ENCODE assay signal across 8 mouse cellular contexts in the genomic region with DNA sequence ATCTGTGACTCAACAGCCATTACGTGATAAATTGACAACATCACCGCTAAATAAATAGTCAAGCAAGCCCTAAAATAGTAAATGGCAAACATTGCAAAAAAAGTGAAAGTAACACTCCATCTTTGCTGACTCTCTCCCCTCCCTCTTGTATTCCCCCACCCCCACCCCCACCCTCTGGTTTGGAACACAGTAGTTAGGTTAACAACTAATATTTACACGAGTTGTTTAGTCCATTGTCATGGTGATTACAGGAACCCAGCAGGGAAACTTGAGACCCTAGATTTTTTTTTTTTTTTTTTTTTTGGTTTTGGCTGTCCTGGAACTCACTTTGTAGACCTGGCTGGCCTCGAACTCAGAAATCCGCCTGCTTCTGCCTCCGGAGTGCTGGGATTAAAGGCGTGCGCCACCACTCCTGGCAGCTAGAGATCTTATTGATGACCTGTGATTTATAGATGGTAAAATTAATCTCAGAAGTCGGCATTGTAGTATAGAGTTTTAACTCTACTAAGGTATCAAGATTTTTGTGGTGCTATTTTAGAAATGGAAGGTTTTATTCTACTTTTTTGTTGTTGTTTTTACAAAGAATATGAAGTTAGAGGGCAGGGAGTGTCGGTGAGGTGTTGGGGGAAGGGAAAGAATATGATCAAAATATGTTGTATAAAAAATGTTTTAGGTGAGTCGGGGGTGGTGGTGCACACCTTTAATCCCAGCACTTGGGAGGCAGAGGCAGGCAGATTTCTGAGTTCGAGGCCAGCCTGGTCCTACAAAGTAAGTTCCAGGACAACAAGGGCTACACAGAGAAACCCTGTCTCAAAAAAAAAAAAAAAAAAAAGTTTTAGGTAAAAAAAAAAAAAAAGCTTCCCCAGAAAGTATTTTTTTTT. TPM values are rescaled to one million over a fixed set of nuclear protein-coding genes. Genes with fewer than 3 reads are reported as not detected.
DNase-seq lines count a peak whose midpoint lies in the region; ATAC-seq lines count a peak whose summit lies in the region.

No protein-coding gene starts in this region.

- peak overlapping the region; percentile 69 for H3K4me2 ChIP-seq in lung, embryonic 15.5 days
- peak overlapping the region; percentile 49 for H3K4me2 ChIP-seq in embryonic facial prominence, embryonic 12.5 days (replicated peaks)
- peak overlapping the region; percentile 70 for H3K4me2 ChIP-seq in intestine, embryonic 14.5 days (ENCODE audit: low read length)
- H3K4me2 ChIP-seq in midbrain, embryonic 13.5 days (replicated peaks): peak overlapping the region; percentile 65

- H3K4me1 ChIP-seq in lung, embryonic 15.5 days: no peaks in the 10 kb centered on the region
- no peaks in the 10 kb centered on the region; the same call in 1 of the 2 replicates for H3K4me1 ChIP-seq in embryonic facial prominence, embryonic 12.5 days
- no peaks in the 10 kb centered on the region for H3K4me1 ChIP-seq in intestine, embryonic 14.5 days (replicated peaks; ENCODE audit: control insufficient read depth, insufficient read depth, low read length)
- no peaks in the 10 kb centered on the region for H3K4me1 ChIP-seq in midbrain, embryonic 13.5 days (replicated peaks)

- no peak for ATAC-seq in lung, embryonic 15.5 days (ENCODE audit: borderline replicate concordance, extremely low read depth, low FRiP score, low TSS enrichment)
- ATAC-seq in embryonic facial prominence, embryonic 12.5 days (ENCODE audit: insufficient number of reproducible peaks, insufficient read depth, low FRiP score, low TSS enrichment): 0 out of 2 replicates have a peak, but pooled peaks have one; percentile 2
- no peak for ATAC-seq in intestine, embryonic 14.5 days (replicated peaks; ENCODE audit: low FRiP score, low TSS enrichment, low read depth)
- ATAC-seq in midbrain, embryonic 13.5 days: no peak

- H3K9ac ChIP-seq in lung, embryonic 15.5 days: peak overlapping the region; percentile 73
- peak overlapping the region; percentile 93 for H3K9ac ChIP-seq in embryonic facial prominence, embryonic 12.5 days
- H3K9ac ChIP-seq in intestine, embryonic 14.5 days (ENCODE audit: low read length): peak overlapping the region; percentile 99
- H3K9ac ChIP-seq in midbrain, embryonic 13.5 days (replicated peaks): peak overlapping the region; percentile 88

- H3K36me3 ChIP-seq in lung, embryonic 15.5 days: no peaks in the 10 kb centered on the region
- no peaks in the 10 kb centered on the region for H3K36me3 ChIP-seq in embryonic facial prominence, embryonic 12.5 days
- no peaks in the 10 kb centered on the region for H3K36me3 ChIP-seq in intestine, embryonic 14.5 days (ENCODE audit: control insufficient read depth, insufficient read depth, low read length)
- H3K36me3 ChIP-seq in midbrain, embryonic 13.5 days: no peaks in the 10 kb centered on the region

- no peak for DNase-seq in lung, postnatal 36 days
- DNase-seq in intestine, embryonic 14.5 days (ENCODE audit: low spot score): no peak
- DNase-seq in c-Kit-positive CD71-positive TER-119-positive erythroid progenitor cells, embryonic 14.5 days (ENCODE audit: low spot score): no peak
- DNase-seq in T-cell, adult 2 months (ENCODE audit: low spot score): no peak
- DNase-seq in right cerebral cortex, postnatal 25 days: no peak

- H3K27me3 ChIP-seq in lung, embryonic 15.5 days: no peaks in the 10 kb centered on the region
- no peaks in the 10 kb centered on the region for H3K27me3 ChIP-seq in embryonic facial prominence, embryonic 12.5 days
- H3K27me3 ChIP-seq in intestine, embryonic 14.5 days (replicated peaks; ENCODE audit: control insufficient read depth, insufficient read depth, low read length): no peaks in the 10 kb centered on the region
- no peaks in the 10 kb centered on the region for H3K27me3 ChIP-seq in midbrain, embryonic 13.5 days

- peak overlapping the region; percentile 50 for H3K4me3 ChIP-seq in lung, embryonic 15.5 days
- H3K4me3 ChIP-seq in embryonic facial prominence, embryonic 12.5 days: peak overlapping the region; percentile 71
- H3K4me3 ChIP-seq in intestine, embryonic 14.5 days (ENCODE audit: low read depth, low read length): peak overlapping the region; percentile 57
- H3K4me3 ChIP-seq in midbrain, embryonic 13.5 days (replicated peaks): peak overlapping the region; percentile 64

- H3K27ac ChIP-seq in lung, embryonic 15.5 days: peak overlapping the region; percentile 99
- H3K27ac ChIP-seq in embryonic facial prominence, embryonic 12.5 days: peak overlapping the region; percentile 100
- H3K27ac ChIP-seq in intestine, embryonic 14.5 days (ENCODE audit: low read depth): peak overlapping the region; percentile 100
- H3K27ac ChIP-seq in midbrain, embryonic 13.5 days: peak overlapping the region; percentile 100

- 59% methylated on average over 12 of the region's 12 CpGs for WGBS in lung, embryonic 15.5 days
- 64% methylated on average over 12 of the region's 12 CpGs for WGBS in embryonic facial prominence, embryonic 12.5 days
- WGBS in intestine, embryonic 14.5 days: 65% methylated on average over 12 of the region's 12 CpGs
- 66% methylated on average over 12 of the region's 12 CpGs for WGBS in midbrain, embryonic 13.5 days

- H3K9me3 ChIP-seq in lung, embryonic 15.5 days: no peaks in the 10 kb centered on the region
- no peaks in the 10 kb centered on the region for H3K9me3 ChIP-seq in embryonic facial prominence, embryonic 12.5 days
- H3K9me3 ChIP-seq in intestine, embryonic 14.5 days (ENCODE audit: control insufficient read depth, low read length): no peaks in the 10 kb centered on the region
- H3K9me3 ChIP-seq in midbrain, embryonic 13.5 days: no peaks in the 10 kb centered on the region

RNA-seq across cellular contexts. Expression of a gene that starts 1.1 kb away (rescaled TPM):
- 4.8 and 6.1 TPM in 2 replicates for polyA plus RNA-seq in lung, embryonic 15.5 days (2015; fragmentation: Nextera tagmentation; extraction: Ambion mirVana)
- 5.6 and 5.8 TPM in 2 replicates for polyA plus RNA-seq in embryonic facial prominence, embryonic 12.5 days (2016; fragmentation: Nextera tagmentation; extraction: Ambion mirVana)
- polyA plus RNA-seq in intestine, embryonic 14.5 days (2014; fragmentation: Nextera tagmentation; extraction: Ambion mirVana): 6.9 and 9.3 TPM in 2 replicates
- 8.8 and 9.0 TPM in 2 replicates for polyA plus RNA-seq in midbrain, embryonic 13.5 days (2015; fragmentation: Nextera tagmentation; extraction: Ambion mirVana)
